Mouse (Mus musculus): ENCODE measurements around the gene Fermt1. TPM values are rescaled to one million over a fixed set of nuclear protein-coding genes. Genes with fewer than 3 reads are reported as not detected.

Fermt1 gene
- polyA plus RNA-seq, 1 experiment, result 19.7 TPM

DNA sequence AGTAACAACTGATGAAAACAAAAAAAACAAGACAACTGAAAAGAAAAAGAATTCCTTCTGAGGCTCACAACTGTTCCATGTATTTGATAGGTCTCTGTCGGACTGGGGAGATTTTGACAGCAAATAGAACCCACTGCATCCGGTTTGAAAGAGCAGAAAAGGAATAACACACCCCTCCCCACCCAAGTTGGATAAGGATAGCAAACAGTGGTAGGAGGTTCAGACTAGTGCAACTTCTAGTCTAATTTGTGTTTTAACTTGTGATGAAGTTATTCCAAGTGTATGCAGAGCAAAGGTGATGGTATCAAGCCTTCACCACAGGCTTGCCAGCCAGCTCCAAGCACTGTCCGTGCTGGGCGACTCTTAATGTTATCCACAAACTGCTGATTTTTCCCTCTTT is 9.5 kb downstream of the Fermt1 start:
- no peak overlapping the region for H3K4me3 ChIP-seq (ENCODE audit: low read depth, low read length)
- peaks cover 39% of the 10 kb centered on the region for H3K36me3 ChIP-seq (ENCODE audit: control insufficient read depth, insufficient read depth, low read length)
- TF ChIP-seq CTCF (IDR thresholded peaks at IDR 0.05; ENCODE audit: extremely low read depth, insufficient read length, insufficient replicate concordance, low read depth, low read length) (no peak), POLR2A (IDR thresholded peaks at IDR 0.05; ENCODE audit: low read depth, low read length) (no peak)
- peaks cover 14% of the 10 kb centered on the region; the same call in 1 of the 2 replicates for H3K4me1 ChIP-seq (ENCODE audit: control insufficient read depth, insufficient read depth, insufficient read length, low read length)
- 76% methylated on average over 4 of the region's 4 CpGs for WGBS
- H3K27me3 ChIP-seq (ENCODE audit: control insufficient read depth, insufficient read depth, low read length), result no peaks in the 10 kb centered on the region
- H3K27ac ChIP-seq (ENCODE audit: insufficient read depth, low read depth, low read length), result no peak overlapping the region

DNA sequence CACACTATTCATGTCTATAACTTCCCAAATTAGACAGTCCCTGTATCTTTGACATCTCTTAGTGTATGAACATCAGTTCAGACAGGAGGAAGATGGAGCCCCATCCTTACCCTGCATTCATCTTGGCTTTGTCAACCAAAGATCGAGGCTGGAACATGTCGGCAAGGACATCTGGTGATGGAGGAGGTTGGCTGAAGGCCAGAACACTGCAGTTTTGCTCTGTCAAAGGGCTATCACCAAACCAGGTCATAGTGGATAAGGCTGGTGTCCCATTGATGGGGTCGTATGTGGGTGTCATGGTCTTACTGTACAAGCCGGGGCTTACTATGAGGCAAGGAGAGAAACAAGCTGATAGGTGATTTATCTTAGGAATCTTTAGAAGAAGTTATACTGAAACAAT is 11.0 kb downstream of the Fermt1 start:
- no peak for TF ChIP-seq POLR2A (IDR thresholded peaks at IDR 0.05; ENCODE audit: low read depth, low read length)
- Histone ChIP-seq H3K27ac (ENCODE audit: insufficient read depth, low read depth, low read length) (no peak overlapping the region), H3K4me3 (ENCODE audit: low read depth, low read length) (no peak overlapping the region), H3K4me1 (ENCODE audit: control insufficient read depth, insufficient read depth, insufficient read length, low read length) (peaks cover 12% of the 10 kb centered on the region; the same call in 1 of the 2 replicates), H3K36me3 (ENCODE audit: control insufficient read depth, insufficient read depth, low read length) (peaks cover 39% of the 10 kb centered on the region), H3K27me3 (ENCODE audit: control insufficient read depth, insufficient read depth, low read length) (no peaks in the 10 kb centered on the region)
- WGBS, result 92% methylated on average over 4 of the region's 4 CpGs

DNA sequence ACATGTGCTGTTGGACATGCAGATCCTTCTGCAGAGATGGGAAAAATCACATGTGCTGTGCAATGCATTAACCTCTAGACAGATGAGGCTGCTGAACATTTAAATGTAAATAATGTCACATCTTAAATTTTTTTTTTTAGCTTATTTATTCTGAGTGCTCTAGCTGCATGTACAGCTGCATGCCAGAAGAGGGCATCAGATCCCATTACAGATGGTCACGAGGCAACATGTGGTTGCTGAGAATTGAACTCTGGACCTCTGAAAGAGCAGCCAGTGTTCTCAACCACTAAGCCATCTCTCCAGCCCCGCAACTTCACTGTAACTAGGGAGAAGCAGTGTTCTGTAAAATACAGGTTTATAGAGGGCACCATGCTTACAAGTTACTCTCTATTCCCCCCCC is 11.6 kb downstream of the Fermt1 start:
- Histone ChIP-seq H3K36me3 (ENCODE audit: control insufficient read depth, insufficient read depth, low read length) (peaks cover 39% of the 10 kb centered on the region), H3K4me3 (ENCODE audit: low read depth, low read length) (no peak overlapping the region), H3K27me3 (ENCODE audit: control insufficient read depth, insufficient read depth, low read length) (no peaks in the 10 kb centered on the region), H3K4me1 (ENCODE audit: control insufficient read depth, insufficient read depth, insufficient read length, low read length) (peaks cover 13% of the 10 kb centered on the region; the same call in 1 of the 2 replicates), H3K27ac (ENCODE audit: insufficient read depth, low read depth, low read length) (no peak overlapping the region)
- 60% methylated on average over 2 of the region's 2 CpGs for WGBS
- no peak for TF ChIP-seq POLR2A (IDR thresholded peaks at IDR 0.05; ENCODE audit: low read depth, low read length)

DNA sequence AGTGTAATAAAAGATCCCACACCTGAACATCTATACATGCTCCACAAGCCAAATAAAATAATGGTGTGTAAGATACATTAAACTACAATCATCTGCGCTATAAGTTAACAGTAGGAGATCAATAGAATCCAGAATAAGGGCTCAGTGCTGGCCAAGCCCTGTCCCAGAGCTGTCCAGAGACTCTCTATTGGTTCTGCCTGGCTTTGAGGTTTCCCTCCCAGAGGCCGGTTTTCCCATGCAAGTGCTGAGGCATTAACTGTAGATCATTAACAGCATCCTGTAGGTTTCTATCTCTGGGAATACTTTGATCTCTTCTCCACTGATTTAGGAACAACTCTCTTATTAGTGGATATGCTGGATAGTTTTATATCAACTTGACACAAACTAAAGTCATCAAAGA is 16.7 kb downstream of the Fermt1 start:
- H3K4me1 ChIP-seq (ENCODE audit: control insufficient read depth, insufficient read depth, insufficient read length, low read length), result peaks cover 13% of the 10 kb centered on the region; the same call in 1 of the 2 replicates
- TF ChIP-seq CTCF (IDR thresholded peaks at IDR 0.05; ENCODE audit: extremely low read depth, insufficient read length, insufficient replicate concordance, low read depth, low read length), result no peak
- TF ChIP-seq POLR2A (IDR thresholded peaks at IDR 0.05; ENCODE audit: low read depth, low read length), result no peak
- no peaks in the 10 kb centered on the region for H3K27me3 ChIP-seq (ENCODE audit: control insufficient read depth, insufficient read depth, low read length)
- no peak overlapping the region for H3K27ac ChIP-seq (ENCODE audit: insufficient read depth, low read depth, low read length)
- peaks cover 22% of the 10 kb centered on the region for H3K36me3 ChIP-seq (ENCODE audit: control insufficient read depth, insufficient read depth, low read length)
- no peak overlapping the region for H3K4me3 ChIP-seq (ENCODE audit: low read depth, low read length)
- 44% methylated on average over 2 of the region's 2 CpGs for WGBS

DNA sequence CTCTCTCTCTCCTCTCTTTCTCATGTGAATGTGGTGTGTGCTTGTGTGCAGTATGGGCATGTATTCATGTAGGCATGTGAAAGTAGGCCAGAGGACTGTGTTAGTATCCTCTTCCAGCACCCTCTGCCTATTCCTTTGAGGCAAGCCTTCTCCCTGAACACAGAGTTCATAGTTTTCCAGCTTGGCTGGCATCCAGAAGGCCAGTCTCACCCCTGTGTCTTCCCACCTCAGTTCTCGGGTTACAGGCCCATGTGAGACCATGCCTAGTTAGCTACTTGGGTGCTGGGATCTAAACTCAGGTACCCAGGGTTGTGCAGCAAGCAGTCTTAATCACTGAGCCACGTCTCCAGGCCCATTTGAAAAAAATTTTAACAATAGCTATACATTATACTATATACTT is 17.8 kb downstream of the Fermt1 start:
- Histone ChIP-seq H3K27ac (ENCODE audit: insufficient read depth, low read depth, low read length) (no peak overlapping the region), H3K4me3 (ENCODE audit: low read depth, low read length) (no peak overlapping the region), H3K4me1 (ENCODE audit: control insufficient read depth, insufficient read depth, insufficient read length, low read length) (peaks cover 15% of the 10 kb centered on the region; the same call in 1 of the 2 replicates), H3K27me3 (ENCODE audit: control insufficient read depth, insufficient read depth, low read length) (no peaks in the 10 kb centered on the region), H3K36me3 (ENCODE audit: control insufficient read depth, insufficient read depth, low read length) (peaks cover 17% of the 10 kb centered on the region)
- WGBS, result 32% methylated on average over 2 of the region's 2 CpGs
- TF ChIP-seq CTCF (IDR thresholded peaks at IDR 0.05; ENCODE audit: extremely low read depth, insufficient read length, insufficient replicate concordance, low read depth, low read length) (no peak), POLR2A (IDR thresholded peaks at IDR 0.05; ENCODE audit: low read depth, low read length) (no peak)

DNA sequence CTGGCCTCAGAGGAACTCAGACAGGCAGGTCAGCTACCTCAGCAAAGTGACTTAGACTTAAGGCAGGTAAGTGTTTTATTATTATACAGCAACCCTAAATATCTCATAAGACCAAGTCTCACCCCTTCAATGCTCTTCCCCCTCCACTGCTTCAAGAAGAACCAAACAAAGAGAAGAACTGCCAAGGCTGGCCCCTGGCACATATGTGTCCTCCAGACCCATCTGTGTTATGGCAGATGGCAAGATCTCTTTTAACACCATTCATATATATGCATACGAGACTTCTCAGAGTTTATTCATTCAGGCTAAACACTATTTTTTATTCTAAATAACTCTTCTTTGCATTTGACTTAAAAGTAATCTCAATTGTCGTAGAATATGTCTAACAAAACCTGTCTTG is 18.4 kb downstream of the Fermt1 start:
- Histone ChIP-seq H3K27ac (ENCODE audit: insufficient read depth, low read depth, low read length) (no peak overlapping the region), H3K27me3 (ENCODE audit: control insufficient read depth, insufficient read depth, low read length) (no peaks in the 10 kb centered on the region), H3K4me3 (ENCODE audit: low read depth, low read length) (no peak overlapping the region), H3K36me3 (ENCODE audit: control insufficient read depth, insufficient read depth, low read length) (peaks cover 12% of the 10 kb centered on the region), H3K4me1 (ENCODE audit: control insufficient read depth, insufficient read depth, insufficient read length, low read length) (peaks cover 15% of the 10 kb centered on the region; the same call in 1 of the 2 replicates)
- WGBS, result 74% methylated on average over 2 of the region's 2 CpGs
- no peak for TF ChIP-seq POLR2A (IDR thresholded peaks at IDR 0.05; ENCODE audit: low read depth, low read length)
- no peak for TF ChIP-seq CTCF (IDR thresholded peaks at IDR 0.05; ENCODE audit: extremely low read depth, insufficient read length, insufficient replicate concordance, low read depth, low read length)

DNA sequence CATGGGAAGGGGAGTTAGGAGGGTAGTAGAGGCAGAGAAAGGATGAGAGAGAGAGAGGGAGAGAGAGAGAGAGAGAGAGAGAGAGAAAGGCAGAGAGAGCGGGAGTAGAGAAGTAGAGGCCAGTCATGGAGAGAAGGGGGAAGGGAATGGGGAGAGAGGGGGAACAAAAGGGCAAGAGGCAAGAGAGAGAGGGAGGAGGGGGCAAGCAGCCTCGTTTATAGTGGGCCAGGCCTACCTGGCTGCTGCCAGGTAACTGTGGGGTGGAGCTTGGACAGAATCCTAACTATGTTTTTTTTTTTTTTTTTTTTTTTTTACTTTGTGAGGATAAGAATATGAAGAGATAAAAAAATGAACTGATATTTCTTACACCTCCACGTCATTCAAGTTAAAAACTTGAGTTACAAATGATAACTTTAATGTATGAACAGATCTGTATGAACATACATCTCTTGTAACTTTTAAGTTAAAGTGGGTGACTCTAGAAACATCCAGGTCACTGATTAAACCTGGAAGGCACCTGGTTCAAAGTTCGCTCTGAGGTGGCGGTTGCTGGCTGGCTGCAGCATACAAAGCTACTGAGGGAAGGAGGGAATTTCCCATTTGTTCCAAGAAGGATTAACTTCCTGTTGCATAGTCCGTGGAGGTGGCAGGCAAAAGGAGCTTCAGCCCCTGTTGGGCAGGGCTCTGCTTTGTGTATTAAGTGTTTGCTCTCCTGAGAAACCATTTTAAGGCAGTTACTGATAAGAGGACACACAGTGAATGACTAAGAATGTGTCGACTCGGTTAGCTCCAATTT is 22.2 kb downstream of the Fermt1 start:
- peaks cover 10% of the 10 kb centered on the region for H3K36me3 ChIP-seq (ENCODE audit: control insufficient read depth, insufficient read depth, low read length)
- H3K4me1 ChIP-seq (ENCODE audit: control insufficient read depth, insufficient read depth, insufficient read length, low read length), result peaks cover 9% of the 10 kb centered on the region; the same call in 1 of the 2 replicates
- peak overlapping the region; percentile 99 for H3K27ac ChIP-seq (ENCODE audit: insufficient read depth, low read depth, low read length)
- TF ChIP-seq CTCF (IDR thresholded peaks at IDR 0.05; ENCODE audit: extremely low read depth, insufficient read length, insufficient replicate concordance, low read depth, low read length) (no peak), POLR2A (IDR thresholded peaks at IDR 0.05; ENCODE audit: low read depth, low read length) (no peak)
- no peaks in the 10 kb centered on the region for H3K27me3 ChIP-seq (ENCODE audit: control insufficient read depth, insufficient read depth, low read length)
- H3K4me3 ChIP-seq (ENCODE audit: low read depth, low read length), result no peak overlapping the region
- 20% methylated on average over 8 of the region's 8 CpGs for WGBS

Measured in small intestine, adult 2 months (tissue).